Mouse (Mus musculus): ENCODE measurements around the gene B3gnt7.

- no peak for TF ChIP-seq CTCF (IDR thresholded peaks at IDR 0.05; ENCODE audit: low read depth, low read length)
- no peak for TF ChIP-seq POLR2A (IDR thresholded peaks at IDR 0.05; ENCODE audit: extremely low read depth, insufficient read depth, low read length)
These were observed 45.5 kb downstream of the B3gnt7 start for GRCm38 (mm10) chr1:86348083-86348482.

Data from liver, adult 2 months (tissue).